Mouse (Mus musculus) gastrocnemius, adult 18-20 months (tissue): ENCODE results near the gene Ston1. TPM values are rescaled to one million over a fixed set of nuclear protein-coding genes. Genes with fewer than 3 reads are reported as not detected.
A peak's percentile ranks its signal among the peaks of the same experiment; 100 is the strongest.

Experiments
- DNase-seq: peaks from one replicate; pipeline ENCODE4 v3.0.0; 2021; ENCODE audit warnings: low spot score
- total RNA-seq, 2 experiments: library from RNA; stranded (reverse); gene quantifications; 2 replicates each; pipeline ENCODE4 v1.2.3; 2021

Ston1 gene
- total RNA-seq, 2 experiments from 2014 or later = 5.1 to 6.2 TPM

GRCm38 (mm10) chr17:88625350-88625749 is 27.9 kb downstream of the Ston1 start:
- no peak for DNase-seq

GRCm38 (mm10) chr17:88625931-88626330 is 28.4 kb downstream of the Ston1 start:
- no peak for DNase-seq

GRCm38 (mm10) chr17:88626347-88626811 is 28.9 kb downstream of the Ston1 start:
- no peak for DNase-seq

GRCm38 (mm10) chr17:88627150-88627549 is 29.7 kb downstream of the Ston1 start:
- no peak for DNase-seq

GRCm38 (mm10) chr17:88628676-88629380 is 31.3 kb downstream of the Ston1 start:
- DNase-seq = peak; percentile 76

- peak; percentile 17 for DNase-seq
Measured at GRCm38 (mm10) chr17:88629381-88629759, 31.9 kb downstream of the Ston1 start.

- DNase-seq = peak; percentile 57
Measured at GRCm38 (mm10) chr17:88629931-88630553, 32.6 kb downstream of the Ston1 start.

GRCm38 (mm10) chr17:88630554-88630948 is 33.1 kb downstream of the Ston1 start:
- DNase-seq = no peak

- DNase-seq = no peak
Measured at GRCm38 (mm10) chr17:88632631-88633030, 35.1 kb downstream of the Ston1 start.

GRCm38 (mm10) chr17:88636076-88636475 is 38.6 kb downstream of the Ston1 start:
- DNase-seq = no peak

GRCm38 (mm10) chr17:88636587-88636986 is 39.1 kb downstream of the Ston1 start:
- no peak for DNase-seq

- peak; percentile 74 for DNase-seq
Measured at GRCm38 (mm10) chr17:88641012-88641411, 43.5 kb downstream of the Ston1 start.

- no peak for DNase-seq
Measured at GRCm38 (mm10) chr17:88641836-88642235, 44.4 kb downstream of the Ston1 start.

GRCm38 (mm10) chr17:88644876-88645275 is 47.4 kb downstream of the Ston1 start:
- DNase-seq = no peak

GRCm38 (mm10) chr17:88645299-88645698 is 47.8 kb downstream of the Ston1 start:
- DNase-seq = no peak

- DNase-seq = no peak
Measured at GRCm38 (mm10) chr17:88647149-88647548, 49.7 kb downstream of the Ston1 start.

GRCm38 (mm10) chr17:88652010-88652409 is 54.5 kb downstream of the Ston1 start:
- DNase-seq = peak; percentile 43

- DNase-seq = peak; percentile 55
Measured at GRCm38 (mm10) chr17:88652702-88653374, 55.4 kb downstream of the Ston1 start.

GRCm38 (mm10) chr17:88653375-88653769 is 55.9 kb downstream of the Ston1 start:
- DNase-seq = no peak

GRCm38 (mm10) chr17:88658510-88658909 is 61.0 kb downstream of the Ston1 start:
- no peak for DNase-seq

GRCm38 (mm10) chr17:88666076-88666475 is 68.6 kb downstream of the Ston1 start:
- no peak for DNase-seq

GRCm38 (mm10) chr17:88668452-88668851 is 71.0 kb downstream of the Ston1 start, which contains the start of gene Gtf2a1l:
TSS of gene Gtf2a1l (plus strand) at chr17:88668660.
- no peak for DNase-seq
